Mouse (Mus musculus) retina, postnatal 1 day (tissue): ENCODE measurements at regions not wholly inside any gene's neighbourhood (a gene's known extent, or its start where the extent isn't known, plus 50 kb on each side); places are given as distances from the start of the nearest gene placed in this dataset.
"Not testable (repeated sequence)": the region's sequence is repeated elsewhere in the genome, so short reads cannot be mapped to it uniquely, and the experiment has no call there.

Experiments
- DNase-seq: peaks from one replicate; pipeline ENCODE4 v3.0.0-alpha.2; 2012

DNA sequence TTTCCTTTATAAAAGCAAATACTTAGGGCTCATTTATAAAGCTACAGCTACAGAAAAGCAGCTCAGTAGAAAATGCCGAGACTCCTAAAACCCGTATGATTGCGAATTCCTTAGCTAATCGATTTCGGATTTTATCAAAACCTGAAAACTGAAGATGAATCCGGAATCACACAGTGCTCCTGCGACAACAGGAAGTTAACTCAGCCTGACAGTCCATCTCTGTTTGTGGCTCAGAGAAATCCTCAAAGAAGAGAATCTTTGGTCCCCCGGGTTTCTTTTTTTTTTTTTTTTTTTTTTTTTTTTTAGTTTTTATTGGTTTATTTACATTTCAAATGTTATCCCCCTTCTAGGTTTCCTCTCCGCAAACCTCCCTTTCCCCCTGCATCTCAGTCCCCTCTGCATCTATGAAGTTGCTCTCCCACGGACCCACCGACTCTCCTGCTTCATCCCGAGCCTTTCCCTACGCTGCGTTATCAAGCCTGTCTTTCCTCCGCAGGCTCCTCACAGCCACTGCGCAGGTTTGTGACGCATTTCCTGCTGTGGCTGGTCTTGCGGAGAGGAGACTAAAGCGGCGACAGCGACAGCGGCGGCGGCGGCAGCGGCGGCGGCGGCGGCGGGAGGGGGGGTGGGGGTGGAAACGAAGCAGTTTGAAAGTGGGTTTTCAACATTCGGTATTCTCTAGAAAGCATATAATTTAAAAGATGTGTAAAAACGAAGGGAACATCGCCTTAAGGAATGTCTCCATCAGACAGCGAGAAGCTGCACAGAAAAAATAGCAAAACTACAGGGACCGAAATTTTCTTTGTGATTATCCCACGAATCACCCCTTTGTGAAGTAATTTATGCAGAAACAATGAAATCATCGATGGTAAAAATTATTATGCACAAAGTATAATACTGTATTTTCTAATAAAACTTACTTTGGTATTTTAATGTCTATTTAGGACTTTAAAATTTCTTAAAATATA, 352.3 kb upstream of the Snrpn start:
- peak; percentile 68 for DNase-seq

DNA sequence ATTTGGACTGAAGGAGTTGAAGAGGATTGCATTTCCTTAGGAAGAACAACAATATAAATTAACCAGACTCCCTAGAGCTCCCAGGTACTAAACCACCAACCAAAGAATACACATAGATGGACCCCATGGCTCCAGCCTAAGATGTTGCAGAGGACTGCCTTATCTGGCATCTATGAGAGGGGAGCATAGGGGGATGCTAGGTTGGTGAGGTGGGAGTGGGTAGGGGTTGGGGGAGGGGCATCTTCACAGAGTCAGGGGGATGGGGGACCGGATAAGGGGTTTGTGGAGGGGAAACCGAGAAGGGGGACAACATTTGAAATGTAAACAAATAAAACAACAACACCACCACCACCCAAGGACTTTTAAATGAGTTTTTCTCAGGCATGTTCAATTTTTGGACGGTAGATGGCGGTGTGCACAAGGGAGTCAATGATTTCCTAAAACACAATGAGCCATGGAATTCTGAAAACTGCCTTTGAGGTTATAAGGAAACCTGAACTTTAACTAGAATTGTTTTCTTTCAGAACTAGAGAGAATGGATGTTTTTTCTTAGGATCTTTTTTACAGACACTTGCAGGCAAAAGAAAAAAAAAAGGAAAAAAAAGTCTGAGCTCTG, 347.9 kb upstream of the Snrpn start:
- peak; percentile 30 for DNase-seq

DNA sequence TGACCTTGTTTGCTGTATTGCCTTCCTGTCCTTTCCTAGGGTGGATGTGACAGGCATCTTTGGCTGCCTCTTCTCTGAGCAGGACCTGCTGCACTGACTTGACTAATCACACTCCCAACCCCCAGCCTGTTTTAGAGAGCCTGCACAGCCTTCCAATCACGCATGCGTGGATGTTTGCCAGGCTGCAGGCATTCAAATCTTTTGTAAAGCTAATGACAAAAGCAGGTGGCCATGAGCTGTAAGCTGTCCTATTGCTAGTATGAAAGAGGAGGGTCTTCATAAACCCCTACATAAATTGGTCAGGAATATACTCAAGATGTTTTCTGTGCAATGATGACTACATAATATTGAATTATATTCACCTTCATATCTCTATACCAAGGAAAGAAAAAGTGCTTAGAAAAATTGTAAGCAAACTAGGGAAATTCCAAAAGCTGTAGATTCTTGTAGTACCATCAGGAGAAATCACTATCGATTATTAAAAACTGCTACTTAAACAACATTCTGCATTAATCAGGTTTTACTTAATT, 310.1 kb upstream of the Snrpn start:
- peak; percentile 3 for DNase-seq

DNA sequence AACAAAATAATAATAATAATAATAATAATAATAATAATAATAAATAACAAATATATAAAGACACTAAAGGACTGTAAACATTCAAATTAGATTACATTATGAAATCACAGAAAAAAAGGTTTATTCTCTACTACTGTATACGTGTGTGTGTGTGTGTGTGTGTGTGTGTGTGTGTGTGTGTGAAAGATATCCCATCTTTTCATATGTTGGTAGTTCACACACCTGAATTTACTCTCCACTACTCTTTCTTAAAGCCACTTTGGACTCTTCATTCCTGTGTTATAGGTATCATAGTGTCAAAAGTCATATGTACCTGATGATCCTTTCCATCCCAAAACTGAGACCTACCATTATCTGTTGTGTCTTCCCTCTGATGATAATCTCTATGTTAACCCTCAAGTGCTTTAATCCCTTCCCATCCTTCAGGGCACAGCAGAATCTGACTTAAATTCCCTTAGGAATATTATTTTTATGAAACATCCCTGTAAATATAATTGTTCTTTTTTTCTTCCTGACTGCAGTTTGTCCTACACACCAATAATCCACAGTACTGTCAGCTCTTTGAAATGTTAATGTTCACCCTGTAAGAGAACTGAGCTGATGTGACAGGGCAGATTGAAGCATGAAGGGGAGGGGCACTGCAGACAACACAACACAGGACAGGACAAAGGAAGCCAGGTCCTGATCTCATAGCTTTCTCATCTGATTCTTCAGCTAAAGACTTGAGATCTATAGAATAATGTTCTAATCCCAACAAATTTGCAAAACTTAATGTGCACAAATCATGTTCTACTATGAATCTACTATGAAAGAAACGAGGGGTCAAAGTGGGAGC, 309.4 kb upstream of the Snrpn start:
- peak; percentile 8 for DNase-seq

DNA sequence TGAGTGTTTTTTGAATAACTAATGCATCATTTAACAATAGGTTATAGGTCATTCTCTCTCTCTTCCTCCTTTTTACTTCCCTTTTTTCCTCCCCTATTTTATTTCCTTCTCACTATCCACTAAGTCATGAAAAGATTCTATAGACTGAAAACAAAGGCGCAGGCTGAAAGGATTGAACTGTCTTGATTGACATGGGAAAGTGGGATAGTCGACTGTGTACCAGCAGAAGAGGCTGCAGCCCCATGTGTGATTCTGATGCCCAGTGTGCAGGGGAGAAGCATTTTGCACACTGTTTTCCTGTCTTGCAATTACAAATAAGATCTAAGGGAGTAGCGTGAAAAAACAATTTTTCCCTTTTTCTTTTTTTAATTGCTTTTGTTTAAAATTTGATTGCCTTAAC, 298.8 kb upstream of the Snrpn start:
- DNase-seq = no peak

DNA sequence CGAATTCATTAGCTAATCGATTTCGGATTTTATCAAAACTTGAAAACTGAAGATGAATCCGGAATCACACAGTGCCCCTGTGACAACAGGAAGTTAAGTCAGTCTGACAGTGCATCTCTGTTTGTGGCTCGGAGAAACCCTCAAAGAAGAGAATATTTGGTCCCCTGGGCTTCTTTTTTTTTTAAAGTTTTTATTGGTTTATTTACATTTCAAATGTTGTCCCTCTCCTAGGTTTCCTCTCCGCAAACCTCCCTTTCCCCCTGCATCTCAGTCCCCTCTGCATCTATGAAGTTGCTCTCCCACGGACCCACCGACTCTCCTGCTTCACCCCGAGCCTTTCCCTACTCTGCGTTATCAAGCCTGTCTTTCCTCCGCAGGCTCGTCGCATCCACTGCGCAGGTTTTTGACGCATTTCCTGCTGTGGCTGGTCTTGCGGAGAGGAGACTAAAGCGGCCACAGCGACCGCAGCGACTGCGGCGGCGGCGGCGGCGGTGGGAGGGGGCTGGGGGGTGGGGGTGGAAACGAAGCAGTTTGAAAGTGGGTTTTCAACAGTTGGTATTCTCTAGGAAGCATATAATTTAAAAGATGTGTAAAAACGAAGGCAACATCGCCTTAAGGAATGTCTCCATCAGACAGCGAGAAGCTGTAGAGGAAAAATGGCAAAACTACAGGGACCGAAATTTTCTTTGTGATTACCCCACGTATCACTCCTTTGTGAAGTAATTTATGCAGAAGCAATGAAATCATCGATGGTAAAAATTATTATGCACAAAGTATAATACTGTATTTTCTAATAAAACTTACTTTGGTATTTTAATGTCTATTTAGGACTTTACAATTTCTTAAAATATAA, 251.2 kb upstream of the Snrpn start:
- peak; percentile 91 for DNase-seq

DNA sequence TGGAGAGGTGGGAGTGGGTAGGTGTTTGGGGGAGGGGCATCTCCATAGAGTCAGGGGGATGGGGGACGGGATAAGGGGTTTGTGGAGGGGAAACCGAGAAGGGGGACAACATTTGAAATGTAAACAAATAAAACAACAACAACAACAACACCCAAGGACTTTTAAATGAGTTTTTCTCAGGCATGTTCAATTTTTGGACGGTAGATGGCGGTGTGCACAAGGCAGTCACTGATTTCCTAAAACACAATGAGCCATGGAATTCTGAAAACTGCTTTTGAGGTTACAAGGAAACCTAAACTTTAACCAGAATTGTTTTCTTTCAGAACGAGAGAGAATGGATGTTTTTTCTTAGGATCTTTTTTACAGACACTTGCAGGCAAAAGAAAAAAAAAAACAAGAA, 246.9 kb upstream of the Snrpn start:
- peak; percentile 26 for DNase-seq

DNA sequence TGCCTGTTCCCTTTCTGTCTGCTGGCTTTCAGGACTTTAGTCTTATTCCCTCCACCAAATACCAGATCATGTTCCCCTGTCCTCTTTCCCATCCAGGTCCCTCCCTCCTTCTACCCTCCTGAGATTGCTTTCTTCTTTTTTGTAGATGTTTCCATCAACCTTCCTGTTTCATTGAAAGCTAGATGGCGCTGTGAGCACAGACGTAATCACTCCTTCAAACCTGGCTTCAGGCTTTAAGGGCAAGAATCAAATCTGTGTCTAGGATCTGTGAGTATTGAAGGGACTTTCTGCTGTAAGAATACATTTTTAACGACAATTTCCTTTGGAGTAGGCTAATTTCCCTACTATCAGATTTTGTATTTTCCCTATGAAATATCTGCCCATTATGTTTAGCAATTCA, 234.0 kb upstream of the Snrpn start:
- DNase-seq = not testable (repeated sequence)

DNA sequence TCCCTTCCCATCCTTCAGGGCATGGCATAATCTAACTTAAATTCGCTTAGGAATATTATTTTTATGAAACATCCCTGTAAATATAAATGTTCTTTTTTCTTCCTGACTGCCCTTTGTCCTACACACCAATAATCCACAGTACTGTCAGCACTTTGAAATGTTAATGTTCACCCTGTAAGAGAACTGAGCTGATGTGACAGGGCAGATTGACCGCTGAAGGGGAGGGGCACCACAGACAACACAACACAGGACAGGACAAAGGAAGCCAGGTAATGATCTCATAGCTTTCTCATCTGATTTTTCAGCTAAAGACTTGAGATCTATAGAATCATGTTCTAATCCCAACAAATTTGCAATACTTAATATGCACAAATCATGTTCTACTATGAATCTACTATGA, 212.2 kb upstream of the Snrpn start:
- DNase-seq = not testable (repeated sequence)
